In the genomic region with DNA sequence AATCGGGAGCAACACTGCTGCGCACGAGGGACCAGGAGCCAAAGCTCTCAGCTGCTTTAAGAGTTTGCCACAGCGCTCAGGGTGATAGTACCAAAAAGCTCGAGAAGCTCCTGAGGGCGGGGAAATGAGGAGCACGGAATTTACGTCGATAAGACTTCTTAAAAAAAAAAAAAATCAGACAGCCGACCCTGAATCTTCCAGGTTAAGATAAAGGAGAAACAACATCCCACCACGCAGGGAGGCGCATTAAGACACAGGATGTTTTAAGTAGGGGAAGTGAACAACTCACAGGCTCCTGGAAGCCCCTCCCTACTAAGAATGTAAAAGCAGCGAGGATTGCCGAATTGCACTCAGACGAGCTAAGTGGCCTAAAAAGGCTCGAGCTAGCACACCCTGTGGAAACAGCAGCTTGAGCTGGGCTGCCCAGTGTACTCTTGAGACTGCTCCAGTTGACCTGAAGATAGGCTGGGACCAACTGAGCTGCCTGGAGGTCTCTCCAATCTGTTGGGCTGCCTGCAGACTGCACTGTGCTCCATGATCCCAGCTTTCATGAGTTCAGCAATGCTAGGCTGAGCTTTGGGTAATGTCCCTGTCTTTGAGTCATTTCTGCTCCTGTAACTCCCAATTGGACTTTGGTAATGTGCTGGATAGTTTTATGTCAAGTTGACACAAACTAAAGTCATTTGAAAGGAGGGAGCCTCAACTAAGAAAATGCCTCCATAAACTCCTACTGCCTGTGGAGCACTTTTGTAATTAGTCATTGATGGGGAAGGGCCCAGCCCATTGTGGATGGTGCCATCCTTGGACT, we compare ENCODE assay signal across 1 mouse cellular context.
TF ChIP-seq lines count a peak whose summit lies in the region.

No protein-coding gene starts in this region.

TF ChIP-seq in myocyte, 11 proteins besides CTCF, POLR2A, EP300 and RAD21 (continued from another document):
- no peak for TF ChIP-seq MYOG (IDR thresholded peaks at IDR 0.05; ENCODE audit: control insufficient read depth in 1 of 3, insufficient read depth in 1 of 3, insufficient read length in 2 of 3, low read depth in 2 of 3)
- no peak for TF ChIP-seq SRF (IDR thresholded peaks at IDR 0.05; ENCODE audit: control insufficient read depth, insufficient read length, low read depth)
- no peak for TF ChIP-seq CEBPB (IDR thresholded peaks at IDR 0.05; ENCODE audit: insufficient read depth, poor library complexity, severe bottlenecking)
